Mouse (Mus musculus) kidney, adult 18-20 months (tissue): ENCODE data around the gene Lsmem1.
"Not testable (repeated sequence)": the region's sequence is repeated elsewhere in the genome, so short reads cannot be mapped to it uniquely, and the experiment has no call there.

Source experiments
- DNase-seq: peaks from one replicate; pipeline ENCODE4 v3.0.0; 2021

Lsmem1 gene

DNA sequence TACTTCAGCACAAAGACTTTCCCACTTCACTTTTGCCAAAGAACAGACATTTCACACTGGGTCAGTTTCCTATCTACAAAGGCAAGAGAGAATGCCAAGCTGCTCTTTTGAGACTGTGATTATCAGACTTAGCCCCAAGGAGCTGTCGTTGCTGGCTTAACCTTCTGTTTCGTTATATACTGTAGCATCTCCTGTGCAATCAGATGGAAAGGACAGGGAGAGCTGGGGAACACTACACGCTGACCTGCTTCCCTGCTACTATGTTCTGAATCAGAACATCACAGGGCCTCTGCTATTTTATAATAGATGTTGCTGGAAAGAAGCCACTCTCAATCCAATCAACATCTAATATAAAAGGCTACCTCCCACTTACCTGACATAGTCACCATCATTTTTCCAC lies 9.8 kb upstream of the Lsmem1 start:
- no peak for DNase-seq

DNA sequence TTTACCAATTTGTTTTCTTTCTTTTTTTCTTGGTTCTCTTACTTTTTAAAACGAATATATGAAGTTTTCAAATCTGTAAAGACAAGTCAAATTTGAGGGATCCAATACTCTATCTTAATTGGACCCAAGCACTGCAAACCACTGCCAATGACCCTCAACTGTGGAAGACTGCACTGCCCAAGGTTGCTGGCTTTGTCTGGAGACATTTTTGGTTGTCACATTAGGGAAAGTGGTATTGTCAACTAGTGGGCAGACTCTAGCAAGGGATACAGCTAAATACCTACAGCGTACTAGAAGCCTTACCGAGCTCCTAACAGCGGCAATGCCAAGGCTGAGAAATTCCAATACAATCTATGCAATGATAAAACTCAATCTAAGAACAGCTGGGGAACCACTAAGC lies 8.6 kb upstream of the Lsmem1 start:
- no peak for DNase-seq

DNA sequence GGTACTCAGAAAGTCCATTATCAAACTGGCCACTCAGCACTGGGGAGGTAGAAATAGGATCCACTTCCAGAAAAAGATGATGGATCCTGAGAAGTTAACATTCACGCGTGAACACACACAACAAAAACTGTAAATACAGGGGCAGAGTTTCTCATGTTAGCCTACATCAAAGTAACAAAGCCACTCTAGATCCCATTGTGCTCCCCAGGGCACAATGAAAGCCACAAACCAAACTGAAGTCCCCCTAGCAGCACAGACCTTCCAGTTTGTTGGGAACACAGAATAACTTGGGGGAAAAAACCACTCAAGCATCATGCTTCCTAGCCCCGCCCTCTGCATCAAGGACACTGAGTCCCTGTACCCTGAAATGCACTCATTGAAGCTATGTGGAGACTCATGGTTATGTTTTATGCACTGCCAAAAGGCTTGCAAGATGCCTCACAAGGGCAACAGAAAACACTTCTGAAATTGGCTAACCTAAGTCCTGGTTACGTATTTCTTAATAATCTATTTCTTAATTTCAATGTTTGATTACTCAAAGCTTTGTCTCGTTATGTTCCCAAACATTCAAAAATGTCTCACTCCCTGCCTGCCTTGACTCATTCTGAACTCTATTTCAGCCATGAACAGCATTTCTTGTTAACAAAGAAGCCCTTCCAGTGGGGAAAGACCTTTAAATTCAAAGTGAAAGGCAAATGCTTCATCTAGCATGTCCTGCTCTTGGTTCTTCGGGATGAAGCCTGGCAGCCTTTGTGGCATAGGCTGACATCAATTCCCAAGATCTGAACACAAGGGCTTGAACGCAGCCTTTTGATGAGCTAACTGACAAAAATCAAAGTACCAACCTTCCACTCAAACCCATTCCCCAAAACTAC lies 3.1 kb upstream of the Lsmem1 start:
- DNase-seq, result no peak

DNA sequence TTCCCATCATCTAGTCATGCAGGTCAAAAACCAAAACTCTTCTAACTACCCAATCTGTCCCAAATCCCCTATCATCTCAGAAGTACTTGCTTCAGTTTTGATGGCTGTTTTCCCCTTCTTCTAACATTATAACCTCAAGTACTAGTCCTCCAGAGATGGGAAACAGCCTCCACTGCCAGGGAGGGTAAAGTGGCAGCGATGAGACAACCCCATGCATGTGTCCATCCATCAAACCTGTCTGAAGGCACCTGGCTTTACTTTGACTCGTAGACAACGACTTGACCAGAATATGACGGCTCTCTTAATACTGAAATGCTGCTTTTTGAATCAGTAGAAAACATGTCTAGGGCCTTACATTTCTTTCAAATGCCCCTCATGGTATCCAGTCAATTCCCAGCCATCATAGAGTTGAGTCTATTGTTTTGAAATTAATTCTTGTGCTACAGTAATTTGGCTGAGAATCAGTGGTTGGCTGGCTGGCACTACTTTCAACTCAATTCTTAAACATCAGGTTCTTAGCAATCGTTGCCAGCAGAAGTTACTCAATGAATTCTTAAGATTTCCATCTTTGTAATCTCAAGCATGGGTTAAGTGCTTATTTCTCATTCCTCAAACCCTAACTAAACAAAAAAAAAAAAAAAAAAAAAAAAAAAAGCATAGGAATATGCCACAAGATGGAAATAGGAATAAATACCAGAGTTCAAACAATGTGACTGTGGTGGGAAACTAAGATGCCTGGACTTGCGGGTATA lies 1.4 kb upstream of the Lsmem1 start:
- DNase-seq, result no peak

DNA sequence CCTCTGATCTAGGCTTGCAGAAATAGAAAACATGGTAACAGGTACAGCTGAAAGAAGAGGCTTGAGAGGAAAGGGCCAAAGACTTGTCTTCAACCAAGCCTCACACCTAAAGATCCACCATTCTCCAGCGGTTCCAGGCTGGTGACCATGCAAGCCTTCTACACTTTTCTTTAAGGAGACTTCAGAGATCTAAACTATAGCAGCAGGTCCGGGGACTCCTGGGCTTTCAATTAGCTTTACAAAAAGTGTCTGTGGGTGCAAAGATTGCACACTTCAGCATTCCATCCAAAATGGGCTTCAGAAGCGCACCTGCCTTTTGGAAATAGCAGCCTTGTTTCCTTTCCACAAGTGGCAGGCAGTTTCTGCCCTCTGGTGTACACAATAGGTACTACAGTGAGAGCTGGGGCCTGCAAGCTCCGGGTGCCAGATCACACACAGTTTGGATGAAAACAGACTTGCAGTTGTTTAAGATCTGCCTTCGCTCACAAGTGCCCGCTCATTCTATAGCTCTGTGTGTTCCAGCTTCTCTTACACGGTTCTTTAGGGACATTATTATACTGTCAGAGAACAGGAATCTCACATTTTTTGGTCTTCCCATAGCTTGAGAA lies 609 bp upstream of the Lsmem1 start:
- DNase-seq, result peak; percentile 68

DNA sequence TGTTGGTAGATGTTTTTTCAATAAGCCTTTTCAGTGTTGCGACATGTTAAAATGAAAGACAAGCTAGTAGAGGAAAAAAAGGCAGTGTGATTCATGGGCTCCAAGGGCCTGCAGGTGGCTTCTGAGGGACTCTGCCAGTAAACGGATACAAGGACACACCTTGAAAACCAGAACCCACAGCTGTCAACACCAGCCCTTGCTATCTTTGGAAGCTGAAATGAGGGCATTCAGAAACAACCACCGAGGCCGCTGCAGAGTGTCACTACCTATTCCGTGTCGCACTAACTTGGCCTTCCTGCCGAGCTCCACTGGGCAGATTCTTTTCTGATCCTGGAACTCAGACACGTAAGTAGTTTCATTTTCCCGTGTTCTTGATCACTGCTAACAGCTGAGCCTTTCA lies 863 bp downstream of the Lsmem1 start:
- DNase-seq, result no peak

DNA sequence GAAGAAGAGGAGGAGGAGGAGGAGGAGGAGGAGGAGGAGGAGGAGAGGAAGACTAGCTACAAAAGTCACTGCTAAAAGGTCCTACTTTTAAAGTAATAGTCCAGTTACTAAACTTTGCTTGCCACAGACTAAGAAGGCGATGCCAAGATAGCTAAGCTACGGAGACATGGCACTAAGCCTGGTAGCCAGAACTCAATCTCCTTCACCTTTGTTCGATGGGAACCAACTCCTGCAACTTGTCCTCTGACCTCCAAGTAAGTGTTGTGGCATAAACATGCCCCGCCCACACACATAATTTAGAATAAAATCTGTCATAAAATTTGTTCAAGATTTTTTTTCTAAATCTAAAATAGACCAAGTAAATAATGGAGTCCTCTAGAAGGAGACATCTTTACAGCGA lies 1.3 kb downstream of the Lsmem1 start:
- no peak for DNase-seq

DNA sequence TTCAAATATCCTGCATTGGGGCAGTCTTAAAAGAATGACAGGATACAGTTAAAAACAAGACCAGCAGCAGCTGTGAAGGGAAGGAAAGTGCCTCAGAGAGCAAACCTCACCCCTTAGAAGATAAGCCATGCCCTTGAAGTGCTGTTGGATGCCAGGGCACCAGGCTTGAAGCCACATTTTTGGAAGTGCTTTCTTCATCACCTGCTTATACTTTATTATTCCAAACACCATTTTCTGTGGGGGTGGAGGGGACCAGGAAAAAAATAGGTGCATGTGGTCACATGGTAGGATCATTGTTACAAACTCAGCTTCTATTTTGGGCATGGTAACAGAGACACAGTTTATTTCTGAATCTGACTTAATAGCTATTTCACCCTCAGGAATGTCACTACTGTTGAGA lies 1.8 kb downstream of the Lsmem1 start:
- DNase-seq, result no peak

DNA sequence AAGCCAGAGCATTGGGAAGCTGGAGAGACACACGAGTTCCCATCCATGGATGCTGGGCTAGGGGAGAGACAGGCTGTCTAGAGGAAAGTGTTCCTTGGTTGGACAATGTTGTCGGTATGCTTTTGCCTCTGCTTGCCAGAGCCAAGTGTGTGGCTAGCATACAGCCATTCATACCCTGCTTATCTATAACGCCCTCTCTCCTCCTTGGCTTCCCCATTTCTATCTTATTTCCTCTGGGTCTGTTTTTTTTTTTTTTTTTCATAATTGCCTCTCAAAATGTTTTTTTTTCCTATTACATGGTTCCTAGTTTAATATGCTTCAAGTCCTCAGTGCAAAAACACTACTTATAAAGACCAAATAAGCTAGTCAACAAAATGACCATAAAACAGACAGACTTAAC lies 13.8 kb downstream of the Lsmem1 start:
- no peak for DNase-seq

DNA sequence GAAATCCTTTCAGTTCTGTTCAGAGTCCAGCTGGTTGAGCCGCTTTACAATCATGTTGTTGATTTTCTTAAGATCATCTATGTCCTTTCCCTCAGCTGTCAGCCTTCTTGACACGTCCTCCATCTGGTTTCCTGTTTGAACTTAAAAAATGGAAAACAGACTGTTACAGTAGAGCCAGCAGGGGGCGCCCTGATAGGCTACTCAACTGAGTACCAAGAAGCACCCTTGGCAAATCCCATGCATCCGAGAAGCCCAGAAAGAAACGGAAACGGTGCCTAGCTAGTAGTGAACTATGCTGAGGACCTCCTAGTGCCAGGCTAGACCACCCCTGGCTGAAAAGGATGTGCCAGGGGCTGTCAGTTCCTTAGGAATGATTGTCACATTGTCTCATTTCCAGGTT lies 22.2 kb downstream of the Lsmem1 start:
- DNase-seq, result peak; percentile 27

DNA sequence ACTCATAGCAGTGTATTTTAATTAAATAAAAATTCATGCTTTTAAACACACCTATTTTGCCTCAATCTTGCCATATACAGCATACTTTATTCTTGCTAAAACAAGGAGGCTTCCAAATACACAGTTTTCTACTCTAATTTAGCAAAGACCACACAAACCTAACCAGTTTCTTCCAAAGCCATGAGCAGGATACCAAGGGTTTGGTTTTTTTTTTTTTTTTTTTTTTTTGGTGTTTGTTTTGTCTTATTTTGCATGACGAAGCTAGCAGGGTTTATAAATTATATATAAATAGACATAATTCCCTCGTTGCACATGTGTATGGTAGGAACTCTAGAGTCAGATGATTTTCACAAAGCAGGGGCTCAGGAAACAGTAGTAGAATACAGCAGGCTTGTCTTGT lies 23.1 kb downstream of the Lsmem1 start:
- no peak for DNase-seq

DNA sequence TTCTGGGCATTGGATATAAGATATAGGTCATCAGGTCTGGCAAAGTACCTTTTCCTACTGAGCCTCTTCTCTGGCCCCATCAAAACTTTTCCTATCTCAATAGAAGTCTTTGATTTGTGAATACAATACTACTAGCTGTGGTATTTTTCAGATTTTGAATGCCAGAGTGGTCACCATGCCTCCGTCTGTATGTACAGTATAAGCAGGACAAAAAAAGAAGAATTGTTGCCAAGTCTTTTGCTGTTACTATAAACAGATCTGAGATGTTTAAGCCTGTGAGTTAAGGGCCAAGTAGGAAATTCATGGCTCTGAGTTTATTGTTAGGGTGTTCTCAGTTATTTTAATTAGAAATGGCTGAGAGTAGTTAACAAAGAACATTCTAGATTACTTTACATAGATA lies 24.1 kb downstream of the Lsmem1 start:
- not testable (repeated sequence) for DNase-seq

DNA sequence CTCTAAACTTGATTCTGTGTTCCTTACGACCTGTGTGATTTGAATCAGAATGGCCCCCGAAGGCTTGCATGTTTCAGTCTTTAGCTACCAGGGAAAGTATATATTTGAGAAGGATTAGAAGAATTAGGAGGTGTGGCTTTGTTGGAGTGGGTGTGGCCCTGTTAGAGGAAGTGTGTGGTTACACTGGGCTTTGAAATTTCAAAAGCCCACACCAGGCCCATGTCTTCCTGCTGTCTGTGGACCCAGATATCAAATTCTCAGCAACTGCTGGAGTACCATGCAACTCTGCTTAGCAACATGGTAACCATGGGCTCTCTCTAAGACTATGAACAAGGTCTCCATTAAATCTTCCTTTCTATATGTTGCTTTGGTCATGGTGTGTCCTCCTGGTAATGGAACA lies 27.7 kb downstream of the Lsmem1 start:
- no peak for DNase-seq

DNA sequence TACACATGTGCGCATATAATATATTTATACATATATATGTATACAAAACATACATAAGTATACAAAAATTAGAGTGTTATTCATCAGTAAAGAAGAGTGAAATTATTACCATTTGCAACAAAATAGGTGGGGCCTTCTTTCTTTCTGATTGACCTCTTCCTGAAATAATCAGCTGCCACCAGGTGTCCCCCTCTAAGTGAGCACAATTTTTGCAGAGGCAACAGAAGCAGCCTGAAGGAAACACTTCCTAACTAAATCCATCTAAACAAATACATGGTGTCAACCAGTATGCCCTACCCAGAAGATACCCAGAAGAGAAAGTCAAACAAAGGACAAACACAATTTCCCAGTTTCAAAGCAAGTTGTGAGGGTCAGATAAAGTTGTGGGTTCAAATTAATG lies 29.6 kb downstream of the Lsmem1 start:
- no peak for DNase-seq

DNA sequence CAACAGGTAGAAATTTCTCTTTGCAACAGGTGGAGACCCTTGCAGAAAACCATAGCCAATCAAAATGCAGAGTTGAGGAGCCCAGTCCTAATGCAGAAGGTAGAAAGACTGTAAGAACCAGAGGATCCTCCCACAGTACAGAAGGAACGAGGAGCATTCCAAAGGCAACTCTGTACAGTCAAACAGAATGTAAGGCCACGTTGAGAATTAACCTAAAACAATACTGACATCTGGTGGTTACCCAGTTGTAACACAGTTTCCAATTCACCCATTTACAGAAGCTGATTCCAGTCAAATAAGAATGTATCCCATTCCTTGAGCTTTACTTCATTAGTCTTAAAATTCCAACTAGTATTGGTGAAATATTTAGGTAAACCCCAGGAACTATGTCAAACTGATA lies 34.7 kb downstream of the Lsmem1 start:
- peak; percentile 6 for DNase-seq

DNA sequence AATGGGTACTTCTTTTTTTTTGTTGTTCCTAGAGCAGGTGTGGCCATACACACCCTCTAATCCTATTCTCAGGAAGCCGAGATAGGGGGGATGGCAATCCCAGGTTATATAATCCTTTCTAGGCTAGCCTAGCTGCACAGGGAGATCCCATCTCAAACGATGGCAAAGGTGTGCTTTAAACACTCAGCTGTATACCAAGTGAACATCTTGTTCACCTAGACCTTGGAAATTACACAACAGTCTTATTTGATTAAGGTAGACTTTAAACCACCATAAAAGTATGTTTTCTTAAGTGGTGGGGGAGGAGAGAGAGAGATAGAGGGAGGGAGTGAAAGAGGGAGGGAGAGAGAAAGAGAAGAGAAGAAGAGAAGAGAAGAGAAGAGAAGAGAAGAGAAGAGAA lies 38.5 kb downstream of the Lsmem1 start:
- no peak for DNase-seq

DNA sequence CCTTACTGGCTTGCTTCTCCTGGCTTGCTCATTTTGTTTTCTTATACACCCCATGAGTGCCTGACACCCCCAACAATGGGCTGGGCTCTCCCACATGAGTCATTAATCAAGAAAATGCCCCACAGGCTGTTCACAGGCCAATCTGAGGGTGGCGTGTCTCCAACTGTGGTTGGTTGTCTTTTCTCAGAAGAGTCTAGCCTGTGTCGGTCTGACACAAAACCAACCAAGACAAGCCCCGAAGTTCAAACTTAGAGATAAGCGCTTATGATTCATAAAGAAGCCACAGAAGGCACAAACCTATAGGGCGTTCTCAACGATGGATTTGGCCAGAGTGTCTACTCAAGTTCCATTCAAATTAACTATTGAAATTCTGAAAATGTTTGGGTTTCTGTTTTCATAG lies 45.1 kb downstream of the Lsmem1 start:
- DNase-seq, result no peak

DNA sequence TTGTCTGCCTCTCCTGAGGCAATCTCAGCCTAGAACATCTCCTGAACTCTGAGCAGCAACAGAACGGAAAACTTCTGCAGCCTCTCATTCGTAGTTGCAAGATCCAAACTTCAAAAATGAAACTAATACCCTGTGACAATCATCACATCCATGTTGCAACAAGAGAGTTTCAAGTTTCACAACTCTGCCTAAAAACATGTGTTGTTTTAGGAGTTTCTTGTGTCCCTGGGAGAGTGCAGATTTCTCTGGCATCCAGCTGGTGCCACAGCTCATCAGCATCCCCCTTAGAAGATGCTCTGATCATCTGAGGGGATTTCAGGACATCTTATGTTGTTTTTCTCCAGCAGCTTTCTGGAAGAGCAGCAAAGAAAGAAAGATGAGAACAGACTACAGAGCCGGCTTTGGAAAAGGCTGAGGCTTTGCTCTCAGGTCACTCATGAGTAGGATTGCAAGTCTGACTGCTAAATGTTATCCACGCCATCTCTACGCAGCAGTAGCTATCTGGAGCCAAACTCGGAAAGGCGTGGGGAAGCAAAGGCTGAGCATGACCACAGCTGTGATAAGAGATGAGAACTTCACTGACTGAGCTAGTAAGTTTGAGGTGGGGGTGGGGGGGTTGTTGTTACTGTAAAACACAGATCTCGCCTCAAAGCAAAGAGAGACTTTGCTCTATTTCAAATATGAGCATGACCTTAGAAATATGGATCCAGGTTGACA lies 46.8 kb downstream of the Lsmem1 start:
- DNase-seq, result no peak

DNA sequence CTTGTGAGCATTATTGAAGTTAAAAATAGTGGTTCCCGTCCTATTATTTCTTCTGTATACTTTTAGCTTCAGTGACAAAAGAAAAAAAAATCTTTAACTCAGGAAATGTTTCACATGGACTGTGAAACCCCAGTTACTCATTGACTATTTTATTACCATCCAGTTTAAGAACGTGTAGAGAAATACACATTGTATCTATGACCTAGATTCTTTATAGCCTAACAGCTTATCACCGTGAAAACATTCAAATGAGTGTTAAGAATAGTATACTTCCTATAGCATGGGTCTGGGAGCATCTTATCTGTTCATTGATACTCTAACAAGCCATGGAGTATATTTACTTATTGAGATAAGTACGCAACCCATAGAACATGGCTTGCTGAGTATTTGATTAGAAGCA lies 52.0 kb downstream of the Lsmem1 start:
- no peak for DNase-seq

DNA sequence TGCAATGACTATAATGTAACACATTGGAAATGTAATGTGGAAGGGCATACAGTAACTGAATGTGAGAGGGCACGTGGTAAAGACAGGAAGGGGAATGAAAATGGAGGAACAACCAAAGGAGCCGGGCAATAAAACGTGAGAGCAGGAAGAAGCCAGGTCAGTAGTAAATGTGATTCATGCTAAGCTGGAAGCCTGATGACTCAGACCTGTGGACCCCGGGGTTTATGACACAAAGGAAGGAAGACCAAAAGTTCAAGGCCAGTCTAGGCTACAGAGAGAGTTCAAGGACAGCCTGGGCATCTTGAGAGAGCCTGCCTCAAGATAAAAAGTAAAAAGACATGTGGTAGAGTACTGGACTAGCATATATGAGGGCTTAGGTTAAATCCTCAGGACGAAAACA lies 52.8 kb downstream of the Lsmem1 start:
- DNase-seq, result no peak

DNA sequence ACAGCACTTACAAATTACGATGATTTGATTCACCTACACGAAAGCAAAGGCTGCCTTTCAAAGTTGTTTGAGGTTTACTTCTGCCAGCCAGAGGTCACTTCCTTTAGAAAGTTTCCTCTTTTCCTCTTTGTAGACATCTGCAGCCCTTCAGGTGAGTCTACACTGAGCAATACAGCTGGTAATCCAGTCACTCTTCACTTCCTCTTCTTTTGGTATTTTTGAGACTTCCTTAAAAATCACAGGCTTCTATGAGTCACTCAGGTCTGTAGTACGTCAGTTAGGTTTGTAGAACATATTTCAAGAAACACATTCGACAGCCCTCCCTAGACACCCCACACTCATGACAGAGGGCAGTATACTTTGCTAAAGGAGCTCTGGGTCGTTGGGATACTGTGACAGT lies 58.6 kb downstream of the Lsmem1 start:
- DNase-seq, result no peak

DNA sequence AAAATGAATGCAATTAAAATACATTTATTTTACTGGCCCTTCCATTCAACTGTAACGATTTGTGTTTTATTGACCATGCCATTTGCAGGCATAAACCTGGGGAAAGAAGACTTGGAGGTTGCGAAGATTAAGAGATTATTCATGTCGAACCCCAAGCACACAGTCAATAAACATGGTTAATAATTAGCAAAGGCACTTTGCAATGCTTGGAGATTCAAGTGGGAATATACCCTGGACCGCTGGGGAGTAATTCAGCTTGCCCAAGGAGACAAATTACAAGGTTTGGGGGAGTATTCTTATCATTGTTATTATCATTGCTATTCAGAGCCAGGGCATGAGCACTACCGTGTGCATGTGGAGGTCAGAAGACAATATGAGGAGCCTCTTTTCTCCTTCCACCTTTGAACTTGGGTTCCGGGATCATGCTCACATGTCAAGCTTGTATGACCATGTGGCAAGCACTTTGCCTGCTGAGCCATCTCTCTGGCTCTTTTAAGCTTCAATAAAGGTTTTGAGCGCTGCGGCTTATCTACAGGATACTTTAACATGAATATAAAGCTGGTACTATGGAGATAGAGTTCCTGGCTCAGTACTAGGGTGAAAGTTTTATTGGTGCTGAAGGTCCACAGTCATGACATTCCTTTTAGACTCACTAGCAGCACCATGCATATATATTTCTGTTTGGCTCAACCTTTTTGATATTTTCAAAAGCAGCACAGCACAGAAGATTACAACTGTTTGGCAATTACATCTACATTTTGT lies 59.6 kb downstream of the Lsmem1 start:
- no peak for DNase-seq

DNA sequence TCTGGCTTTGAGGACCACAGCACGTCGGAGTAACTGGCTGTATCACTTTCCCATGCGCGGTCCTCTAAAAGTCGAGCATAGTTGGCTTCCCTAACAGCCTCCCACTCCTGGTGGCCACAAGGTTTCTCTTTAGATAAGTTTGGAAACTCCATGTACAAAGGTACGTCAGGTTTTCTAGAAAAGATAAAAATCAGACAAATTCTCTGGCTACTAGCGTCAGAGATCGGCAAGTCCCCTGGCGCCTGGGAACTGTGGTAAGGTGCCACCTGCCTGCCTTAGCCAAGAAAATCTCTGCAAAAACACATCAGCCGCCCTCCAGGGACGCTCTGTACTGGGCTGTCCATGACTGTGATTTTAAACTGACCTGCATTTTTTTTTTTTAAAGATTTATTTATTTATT lies 64.8 kb downstream of the Lsmem1 start:
- peak; percentile 12 for DNase-seq
